Mouse (Mus musculus): Measurements from ENCODE around the gene Cxcl15.
A peak's percentile ranks its signal among the peaks of the same experiment; 100 is the strongest.
"Not testable (repeated sequence)": the region's sequence is repeated elsewhere in the genome, so short reads cannot be mapped to it uniquely, and the experiment has no call there.

The Cxcl15 gene

DNA sequence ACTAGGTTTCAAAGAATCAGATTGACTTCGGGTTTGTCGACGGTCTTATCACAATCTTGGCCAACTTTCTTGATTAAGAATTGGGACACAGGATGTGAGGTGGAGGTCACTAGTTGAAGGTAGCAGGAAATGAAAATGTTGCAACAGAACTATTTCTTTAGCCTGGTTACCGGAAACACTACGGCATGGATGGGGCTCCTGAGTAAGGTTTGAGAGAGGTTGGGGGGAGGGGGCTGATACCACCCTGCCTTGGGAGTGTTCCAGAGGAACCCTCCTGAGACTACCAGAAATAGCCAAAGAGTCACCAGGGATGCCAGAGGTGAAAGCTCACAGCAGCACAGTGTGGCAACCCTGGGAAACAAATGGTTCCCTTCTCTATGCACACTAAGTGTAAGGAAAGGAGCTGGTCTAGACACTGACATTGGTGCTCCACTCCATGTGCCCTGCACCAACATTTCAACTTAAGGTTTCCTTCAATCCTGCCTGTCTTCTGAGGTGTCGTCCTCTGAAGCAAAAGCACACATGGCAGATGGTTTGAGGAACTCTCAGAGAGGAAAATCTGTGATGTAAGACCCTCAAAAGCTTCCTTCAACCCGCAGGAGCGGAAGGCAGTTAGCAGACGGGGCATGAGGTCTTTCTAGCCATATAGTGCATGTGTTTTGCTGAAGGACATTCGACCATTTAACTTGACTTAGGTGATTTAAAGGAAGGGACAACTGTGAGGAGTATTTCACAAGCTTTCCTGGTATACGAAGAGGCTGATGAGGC is 4.8 kb upstream of the Cxcl15 start:
- DNase-seq (ENCODE audit: low spot score in 2 of 2) = no peak

- no peak for DNase-seq (ENCODE audit: low spot score in 2 of 2)
Measured at GRCm38 (mm10) chr5:90790074-90790502, 4.2 kb upstream of the Cxcl15 start.

GRCm38 (mm10) chr5:90795392-90795791 is 1.1 kb downstream of the Cxcl15 start:
- not testable (repeated sequence) for DNase-seq (ENCODE audit: low spot score in 2 of 2)

- no peak for DNase-seq (ENCODE audit: low spot score in 2 of 2)
Measured at GRCm38 (mm10) chr5:90804574-90804973, 10.2 kb downstream of the Cxcl15 start.

GRCm38 (mm10) chr5:90806050-90806449 is 11.7 kb downstream of the Cxcl15 start:
- DNase-seq (ENCODE audit: low spot score in 2 of 2) = no peak

GRCm38 (mm10) chr5:90807176-90807950 is 13.0 kb downstream of the Cxcl15 start:
- no peak for DNase-seq (ENCODE audit: low spot score in 2 of 2)

GRCm38 (mm10) chr5:90819756-90820155 is 25.4 kb downstream of the Cxcl15 start:
- no peak for DNase-seq (ENCODE audit: low spot score in 2 of 2)

DNA sequence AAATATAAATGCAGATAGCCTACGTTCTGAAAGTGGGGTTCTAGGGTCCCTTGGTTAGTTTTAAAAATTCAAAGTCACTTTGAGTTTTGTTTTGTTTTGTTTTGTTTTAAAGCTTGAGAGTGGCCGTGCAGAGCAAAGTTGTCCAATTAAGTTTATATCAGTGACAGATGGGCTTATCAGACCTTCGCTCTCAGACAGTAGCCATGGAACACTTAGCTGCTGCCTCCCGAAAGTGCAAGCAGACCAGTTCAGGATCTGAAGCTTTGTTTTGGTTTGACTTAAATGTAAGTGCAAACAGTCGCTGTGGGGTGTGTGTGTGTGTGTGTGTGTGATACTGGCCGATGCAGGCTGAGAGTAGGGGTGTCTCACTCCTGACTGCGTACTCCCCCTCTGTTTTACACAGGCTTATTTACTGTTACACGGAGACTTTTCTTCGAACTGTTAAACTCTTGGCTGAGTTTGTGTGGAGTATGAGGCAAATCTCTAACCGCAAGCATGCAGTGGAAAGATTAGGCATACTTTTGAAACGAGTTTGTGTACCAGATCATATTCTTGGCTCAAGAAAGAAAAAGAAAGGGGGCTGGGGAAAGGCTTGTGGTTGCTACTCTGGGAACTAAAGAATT is 37.9 kb downstream of the Cxcl15 start:
- peak; percentile 51 to 64 for DNase-seq (ENCODE audit: low spot score in 2 of 2)

GRCm38 (mm10) chr5:90832768-90833388 is 38.5 kb downstream of the Cxcl15 start:
- no peak for DNase-seq (ENCODE audit: low spot score in 2 of 2)

- no peak for DNase-seq (ENCODE audit: low spot score in 2 of 2)
Measured at GRCm38 (mm10) chr5:90834436-90834835, 40.1 kb downstream of the Cxcl15 start.

DNA sequence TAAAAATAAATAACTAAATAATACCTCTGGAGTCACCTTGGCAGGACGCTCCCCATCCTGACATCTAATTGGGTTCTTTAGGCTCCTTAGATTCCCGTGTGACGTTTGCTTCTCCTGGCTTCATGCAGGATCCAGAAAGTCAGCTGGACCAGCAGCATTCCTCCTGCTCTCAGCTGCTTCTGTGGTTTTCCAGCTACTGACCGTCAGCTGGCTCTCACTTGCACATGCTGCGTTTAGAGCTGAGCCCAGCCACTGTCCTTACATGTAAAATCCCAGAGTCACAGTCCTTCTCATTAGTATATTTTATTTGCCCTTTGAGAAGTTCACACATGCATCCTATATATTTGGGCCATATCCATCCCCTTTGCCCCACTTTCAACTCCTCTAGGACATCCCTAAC is 44.2 kb downstream of the Cxcl15 start:
- peak; percentile 25 to 46 for DNase-seq (ENCODE audit: low spot score in 2 of 2)

- DNase-seq (ENCODE audit: low spot score in 2 of 2) = peak; percentile 56
Measured at GRCm38 (mm10) chr5:90840902-90841869, 46.9 kb downstream of the Cxcl15 start.

GRCm38 (mm10) chr5:90843891-90844290 is 49.6 kb downstream of the Cxcl15 start:
- DNase-seq (ENCODE audit: low spot score in 2 of 2) = no peak

DNA sequence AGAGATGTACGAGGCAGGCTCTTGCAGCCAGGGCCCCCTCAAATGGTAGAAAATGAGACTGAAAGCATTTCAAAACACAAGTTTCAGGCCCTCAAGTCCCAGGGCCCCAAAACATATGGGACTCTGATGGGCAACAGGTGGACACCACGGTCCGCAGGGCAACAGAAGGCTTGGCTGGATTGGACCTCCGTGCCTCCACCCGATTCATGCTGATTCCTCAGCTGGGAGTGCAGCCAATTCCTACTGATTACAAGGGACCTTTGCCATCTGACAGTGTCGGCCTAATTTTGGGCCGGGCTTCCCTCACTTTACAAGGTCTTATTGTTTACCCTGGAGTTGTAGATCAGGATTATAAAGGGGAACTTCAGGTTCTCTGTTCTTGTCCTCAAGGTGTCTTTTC is 55.8 kb downstream of the Cxcl15 start:
- DNase-seq (ENCODE audit: low spot score in 2 of 2) = not testable (repeated sequence)

DNA sequence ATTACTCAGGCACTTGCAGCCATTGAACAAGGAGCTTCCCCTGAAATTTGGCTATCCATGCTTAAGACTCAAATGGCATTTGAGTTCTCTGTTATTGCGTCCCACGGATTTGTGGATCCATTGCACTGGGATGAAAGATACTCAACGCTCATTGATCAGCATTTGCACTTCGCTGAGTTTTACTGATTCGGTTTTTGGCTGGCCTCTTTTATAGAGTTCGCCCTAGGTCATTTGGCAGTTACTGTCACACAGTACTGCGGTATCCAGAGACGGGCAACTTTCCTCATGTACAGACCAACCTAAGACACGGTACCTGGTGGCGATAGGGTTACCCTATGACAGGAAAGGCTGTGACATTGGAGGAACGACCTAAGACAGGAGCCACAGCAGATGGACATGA is 57.1 kb downstream of the Cxcl15 start:
- DNase-seq (ENCODE audit: low spot score in 2 of 2) = not testable (repeated sequence)
